Mouse (Mus musculus) brown adipose tissue, adult 24 weeks (tissue): ENCODE measurements around the gene Pogk. TPM values are rescaled to one million over a fixed set of nuclear protein-coding genes. Genes with fewer than 3 reads are reported as not detected.

Source experiments
- H3K27ac ChIP-seq: fragments of 200-500 bp; replicated peaks from 2 replicates; pipeline ENCODE4 v1.5.1; 2012; ENCODE audit warnings: low read depth, mild to moderate bottlenecking, low read length
- H3K4me1 ChIP-seq: fragments of 200-500 bp; 2 replicates; pipeline ENCODE4 v1.6.1; 2012; ENCODE audit warnings: low read length, mixed read lengths; ENCODE audit not compliant: control insufficient read depth, insufficient read depth, insufficient read length
- H3K4me3 ChIP-seq: fragments of 200-500 bp; 2 replicates; pipeline ENCODE4 v1.5.1; 2012; ENCODE audit warnings: low read depth, mild to moderate bottlenecking, low read length, moderate library complexity; ENCODE audit not compliant: insufficient read depth
- polyA plus RNA-seq: library from polyadenylated mRNA; stranded (reverse); fragments of >200 nt; gene quantifications from 2 replicates; pipeline ENCODE4 v1.2.4, GENCODE M21; 2012; ENCODE audit not compliant: missing spikeins, insufficient read depth, insufficient read length

Pogk gene
- polyA plus RNA-seq, 1 experiment, result 14.9 TPM

DNA sequence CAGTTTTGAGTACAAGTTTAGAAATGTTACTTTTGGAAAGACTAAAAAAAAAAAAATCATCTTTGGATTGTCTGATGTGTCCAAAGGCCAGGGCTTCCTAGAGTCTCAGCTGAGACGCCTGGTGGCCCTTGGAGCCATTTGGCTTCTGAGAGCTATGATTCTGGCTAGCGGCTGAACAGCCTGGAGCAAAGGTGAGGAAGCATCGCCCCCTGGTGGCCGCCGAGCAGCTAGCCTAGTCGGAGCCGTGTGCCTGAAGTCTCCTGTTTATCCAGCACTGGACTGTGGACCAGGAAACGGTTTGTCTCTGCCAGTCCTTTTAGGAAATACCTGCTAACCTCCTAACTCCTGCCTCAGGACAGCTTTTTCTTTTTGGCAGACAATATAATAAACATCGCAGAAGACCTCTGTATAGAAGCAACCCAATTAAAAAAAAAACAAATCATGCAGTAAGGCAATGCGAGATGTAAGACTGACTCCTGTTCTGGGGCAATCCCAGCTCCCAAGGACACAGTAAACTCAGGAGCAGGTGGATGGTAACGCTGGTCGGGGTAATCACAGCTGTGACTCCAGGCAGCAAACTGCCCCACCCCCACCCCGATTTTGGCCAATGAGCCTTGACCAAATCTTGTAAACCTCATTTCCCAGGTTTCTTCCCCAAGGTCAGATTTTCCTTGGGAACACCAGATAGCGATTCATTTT, 49.4 kb downstream of the Pogk start:
- H3K4me3 ChIP-seq, result no peak overlapping the region
- H3K27ac ChIP-seq, result no peak overlapping the region
- no peaks in the 10 kb centered on the region for H3K4me1 ChIP-seq

DNA sequence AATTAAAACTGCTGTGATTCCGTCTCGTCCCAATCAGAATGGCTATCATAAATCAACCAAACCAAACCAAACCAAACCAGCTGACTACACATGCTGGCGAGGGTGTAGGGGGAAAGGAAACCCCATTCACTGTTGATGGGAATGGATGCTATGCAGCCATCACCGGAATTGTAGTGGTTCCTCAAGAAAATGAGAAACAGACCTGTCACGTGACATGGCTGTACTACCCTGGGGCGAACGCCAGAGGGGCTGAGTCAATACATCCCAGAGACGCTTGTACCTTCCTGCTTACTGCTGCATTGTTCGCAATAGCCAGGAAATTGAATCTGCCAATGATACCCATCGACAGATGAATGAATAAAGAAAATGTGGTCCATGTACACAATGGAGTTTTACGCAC, 59.9 kb downstream of the Pogk start:
- H3K27ac ChIP-seq, result no peak overlapping the region
- H3K4me3 ChIP-seq, result no peak overlapping the region
- no peaks in the 10 kb centered on the region for H3K4me1 ChIP-seq

- H3K4me1 ChIP-seq, result no peaks in the 10 kb centered on the region
- no peak overlapping the region for H3K4me3 ChIP-seq
- no peak overlapping the region for H3K27ac ChIP-seq
These were observed 60.3 kb downstream of the Pogk start for GRCm38 (mm10) chr1:166349341-166349740.

GRCm38 (mm10) chr1:166346906-166347305, 62.8 kb downstream of the Pogk start:
- Histone ChIP-seq H3K27ac (no peak overlapping the region), H3K4me3 (no peak overlapping the region), H3K4me1 (no peaks in the 10 kb centered on the region)

DNA sequence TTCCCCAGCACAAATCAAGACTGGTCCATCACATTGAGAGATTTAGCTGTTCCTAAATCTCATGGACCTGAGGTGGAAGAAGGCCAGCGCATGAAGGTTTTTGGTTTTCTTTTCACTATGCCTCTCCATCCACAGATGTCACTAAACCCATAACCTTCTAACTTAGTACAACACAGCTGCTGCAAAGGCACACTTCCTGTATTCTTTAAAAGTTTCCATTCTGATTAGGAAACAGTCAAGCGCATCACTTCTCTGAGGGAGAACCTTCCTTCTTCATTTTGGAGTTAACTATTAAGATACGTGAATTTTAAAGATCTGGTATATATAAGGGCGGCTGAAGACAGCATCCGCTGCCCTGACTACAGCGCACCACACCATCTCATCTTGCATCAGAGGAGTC, 64.1 kb downstream of the Pogk start:
- H3K4me1 ChIP-seq, result no peaks in the 10 kb centered on the region
- H3K4me3 ChIP-seq, result no peak overlapping the region
- no peak overlapping the region for H3K27ac ChIP-seq

DNA sequence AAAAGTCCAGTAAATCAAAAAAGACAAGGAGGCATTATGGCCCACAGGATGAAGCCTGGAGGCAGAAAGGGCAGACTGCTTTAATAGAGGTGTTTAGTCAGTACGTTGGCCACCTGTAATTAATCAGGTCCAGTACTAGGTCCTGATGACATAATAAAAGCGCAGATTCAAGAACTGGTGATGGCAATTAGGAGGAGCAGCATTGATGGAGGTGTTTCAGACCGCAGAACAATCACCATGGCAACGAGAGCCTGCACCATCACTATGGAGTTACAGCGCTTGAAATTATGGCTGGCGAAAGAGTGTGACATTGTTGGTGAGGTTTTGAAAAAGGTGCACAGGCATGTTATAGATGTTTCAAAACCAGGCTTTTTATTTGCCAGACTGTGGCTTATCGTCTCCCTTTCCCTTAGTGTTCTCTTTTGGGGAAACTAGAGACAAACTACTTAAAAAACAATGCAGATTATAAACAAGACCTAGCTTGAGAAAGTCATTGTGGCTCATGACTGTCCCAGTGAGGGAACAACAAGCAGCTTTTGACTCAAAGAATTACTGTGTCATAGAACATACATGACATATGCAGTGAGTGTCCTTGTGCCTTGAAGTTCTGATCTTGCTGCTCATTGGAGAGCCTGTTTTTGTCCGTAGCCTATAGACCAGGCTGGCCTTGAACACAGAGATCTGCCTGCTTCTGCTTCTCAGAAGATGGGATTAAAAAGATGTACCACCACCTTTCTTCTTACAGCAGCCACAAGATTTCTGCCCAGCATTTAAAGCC, 65.2 kb downstream of the Pogk start:
- Histone ChIP-seq H3K4me1 (no peaks in the 10 kb centered on the region), H3K4me3 (no peak overlapping the region), H3K27ac (no peak overlapping the region)

- Histone ChIP-seq H3K4me3 (no peak overlapping the region), H3K4me1 (no peaks in the 10 kb centered on the region), H3K27ac (no peak overlapping the region)
These were observed 66.1 kb downstream of the Pogk start for GRCm38 (mm10) chr1:166343586-166343985.

DNA sequence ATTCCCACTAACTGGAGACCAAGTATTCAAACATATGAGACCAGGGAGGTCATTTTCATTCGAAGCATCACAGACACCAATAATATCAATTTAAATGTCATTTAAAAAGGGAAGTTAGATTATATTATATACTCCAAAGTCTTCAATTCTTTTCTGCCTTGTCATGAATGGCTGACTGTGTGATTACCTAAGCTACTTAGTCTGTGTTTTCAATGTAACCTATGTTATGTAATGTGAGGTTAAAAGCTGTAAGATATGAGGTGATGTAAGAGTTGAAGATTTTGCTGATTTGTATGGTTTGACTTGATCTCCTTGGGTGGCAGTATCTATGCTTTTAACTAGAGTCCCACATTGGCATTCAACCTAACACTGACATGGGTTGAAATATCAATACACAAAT, 67.1 kb downstream of the Pogk start:
- Histone ChIP-seq H3K4me1 (no peaks in the 10 kb centered on the region), H3K27ac (no peak overlapping the region), H3K4me3 (no peak overlapping the region)

- no peak overlapping the region for H3K27ac ChIP-seq
- H3K4me3 ChIP-seq, result no peak overlapping the region
These were observed 67.6 kb downstream of the Pogk start for GRCm38 (mm10) chr1:166342060-166342459.

GRCm38 (mm10) chr1:166339110-166339509, 70.6 kb downstream of the Pogk start:
- Histone ChIP-seq H3K4me3 (no peak overlapping the region), H3K4me1 (no peaks in the 10 kb centered on the region), H3K27ac (no peak overlapping the region)

More at GRCm38 (mm10) chr1:166342060-166342459, 67.6 kb downstream of the Pogk start:
- H3K4me1 ChIP-seq, result no peaks in the 10 kb centered on the region

Other genes with a start within 250 kb of the Pogk start
- gene Mael, start 171.1 kb downstream of the Pogk start, polyA plus RNA-seq, result not detected in 2 replicates
- gene Ildr2, start 155.7 kb downstream of the Pogk start, polyA plus RNA-seq, result 0.54 and 2.0 TPM in 2 replicates
- gene Tada1, start 30.8 kb downstream of the Pogk start, polyA plus RNA-seq, result 6.7 and 8.6 TPM in 2 replicates
- gene Gm4846, start 87.7 kb upstream of the Pogk start, polyA plus RNA-seq, result not detected in 2 replicates
- not detected in 2 replicates for gene Gm4847, start 237.8 kb upstream of the Pogk start, polyA plus RNA-seq